Mouse (Mus musculus): ENCODE measurements at regions not wholly inside any gene's neighbourhood (a gene's known extent, or its start where the extent isn't known, plus 50 kb on each side); places are given as distances from the start of the nearest gene placed in this dataset.

DNA sequence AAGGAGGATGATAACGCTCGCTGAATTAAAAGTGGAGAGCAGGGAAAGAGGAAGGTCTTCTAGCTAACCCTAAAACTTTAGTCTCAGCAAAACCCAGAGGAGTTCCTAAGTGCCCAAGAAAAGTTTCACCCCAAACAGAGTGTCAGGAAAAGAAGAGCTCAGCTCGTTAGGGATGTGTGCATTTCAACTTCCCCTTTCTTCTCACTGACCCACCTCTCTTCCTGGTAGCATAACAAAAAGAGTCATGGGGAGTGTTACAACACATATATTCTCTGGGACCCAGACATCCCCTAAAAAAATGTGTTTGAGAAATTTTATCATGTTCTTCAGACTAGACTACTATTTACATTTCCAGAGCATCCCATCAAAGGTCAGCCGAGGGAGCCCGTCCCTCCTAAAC lies 432.6 kb downstream of the Mctp2 start:
- no peak for DNase-seq

DNA sequence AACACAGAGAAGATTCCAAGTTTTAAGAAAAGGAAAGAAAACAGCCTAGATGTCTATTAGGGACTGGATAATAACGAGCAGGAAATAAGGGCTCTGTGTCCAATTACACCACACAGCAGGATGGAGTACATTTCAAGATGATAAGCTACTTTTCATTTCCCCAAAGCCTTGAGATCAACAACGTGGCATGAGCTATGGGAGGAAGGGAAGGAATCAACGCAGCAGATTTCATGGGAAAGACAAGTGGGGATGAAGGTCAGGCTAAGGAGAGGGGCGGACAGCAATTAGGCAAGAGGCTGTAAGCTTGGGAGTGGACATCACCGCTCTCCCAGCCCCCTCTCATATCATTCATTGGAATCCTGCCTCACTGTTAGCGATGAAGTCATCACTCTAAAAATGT lies 433.5 kb downstream of the Mctp2 start:
- no peak for DNase-seq

DNA sequence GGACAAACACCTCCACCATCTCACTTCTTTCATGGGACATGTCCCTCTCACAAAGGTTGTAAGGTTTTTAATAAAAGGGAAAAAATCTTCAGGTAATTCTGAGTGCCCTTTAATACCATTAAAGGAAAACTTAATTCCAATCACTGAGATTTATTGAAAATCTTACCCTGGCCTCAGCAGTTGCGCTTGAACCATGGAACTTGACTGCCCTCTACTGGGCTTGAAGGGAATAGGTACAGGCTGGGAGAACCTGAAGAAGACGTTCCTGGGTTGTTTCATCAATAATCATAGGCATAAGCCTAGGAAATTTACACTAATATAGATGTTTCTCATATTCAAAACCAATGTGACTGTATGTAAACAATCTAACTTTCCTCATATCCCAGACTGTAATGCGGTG lies 439.3 kb downstream of the Mctp2 start:
- DNase-seq, result peak; percentile 65

DNA sequence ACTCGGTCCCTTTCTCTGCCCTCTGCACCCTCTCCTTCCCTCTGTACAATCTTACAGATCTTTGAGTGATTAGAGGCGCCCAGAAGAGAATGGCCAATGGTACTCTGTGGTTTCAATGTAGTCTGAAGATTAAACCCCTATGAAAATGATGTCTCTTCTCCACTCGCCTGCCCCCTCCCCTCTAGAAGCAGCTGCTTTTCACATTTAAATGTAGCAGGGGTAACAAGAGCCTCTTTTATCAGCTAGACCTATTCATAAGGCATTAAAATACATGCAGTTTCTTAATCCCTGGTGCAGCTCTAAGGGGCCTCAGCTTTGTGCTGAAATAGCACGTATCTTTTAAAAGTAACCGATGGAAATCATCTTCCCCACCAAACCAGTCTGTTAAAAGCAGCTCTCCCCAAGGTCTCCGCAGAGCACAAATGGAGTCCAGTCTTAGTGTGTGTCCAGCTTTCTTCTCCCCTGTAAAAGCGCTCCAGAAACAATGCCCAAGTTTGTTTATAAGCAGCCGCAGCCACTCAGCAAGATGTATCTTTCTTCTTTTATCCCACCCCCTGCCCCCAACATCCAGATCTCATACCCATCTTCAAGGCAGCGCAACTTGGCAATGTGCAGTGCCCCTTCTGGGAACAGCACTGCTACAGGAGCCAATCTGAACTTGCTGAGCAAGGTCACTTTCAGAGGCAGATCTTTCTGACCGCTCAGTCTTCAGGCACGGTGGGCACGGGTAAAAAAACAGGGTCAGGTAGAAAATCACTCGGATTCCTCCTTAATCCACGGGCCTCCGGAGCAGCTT lies 440.8 kb downstream of the Mctp2 start:
- peak; percentile 11 for DNase-seq

DNA sequence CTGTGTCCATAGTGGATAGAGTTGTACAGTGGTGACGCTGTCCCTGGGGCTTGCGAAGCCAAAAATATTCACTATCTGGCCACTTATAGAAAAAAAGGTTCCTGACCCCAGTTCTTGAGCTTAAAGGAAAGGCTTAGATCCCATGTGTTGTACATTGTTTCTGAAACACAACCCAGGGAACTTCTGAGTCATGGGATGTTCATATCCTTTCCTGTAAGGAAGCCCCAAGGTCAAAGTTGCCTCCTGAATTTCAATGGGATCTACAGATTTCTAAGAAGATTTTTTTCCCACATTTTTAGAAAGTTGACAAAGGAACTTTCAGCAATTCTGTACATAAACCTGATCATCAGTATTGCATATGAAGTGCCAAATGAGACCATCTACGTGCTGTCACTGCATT lies 453.5 kb downstream of the Mctp2 start:
- DNase-seq, result no peak

DNA sequence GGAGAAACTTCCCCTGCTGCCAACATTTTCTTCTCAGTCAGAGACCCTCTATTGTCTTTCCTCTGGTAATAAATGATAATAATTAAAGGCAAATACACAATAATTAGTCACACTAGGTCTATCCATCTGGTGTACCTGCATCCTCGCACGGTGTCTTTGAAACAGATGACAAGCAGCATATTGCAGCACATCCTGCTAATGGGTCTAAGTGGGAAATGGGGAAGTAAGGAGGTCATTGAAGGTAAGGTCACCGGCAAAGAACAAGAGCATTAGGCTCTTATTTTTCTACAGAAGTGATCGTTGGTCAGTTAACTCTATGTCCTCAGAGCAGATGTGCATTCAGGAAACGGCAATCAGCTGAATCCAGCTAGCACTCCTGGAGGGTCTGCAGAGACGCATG lies 457.2 kb downstream of the Mctp2 start:
- DNase-seq, result no peak

DNA sequence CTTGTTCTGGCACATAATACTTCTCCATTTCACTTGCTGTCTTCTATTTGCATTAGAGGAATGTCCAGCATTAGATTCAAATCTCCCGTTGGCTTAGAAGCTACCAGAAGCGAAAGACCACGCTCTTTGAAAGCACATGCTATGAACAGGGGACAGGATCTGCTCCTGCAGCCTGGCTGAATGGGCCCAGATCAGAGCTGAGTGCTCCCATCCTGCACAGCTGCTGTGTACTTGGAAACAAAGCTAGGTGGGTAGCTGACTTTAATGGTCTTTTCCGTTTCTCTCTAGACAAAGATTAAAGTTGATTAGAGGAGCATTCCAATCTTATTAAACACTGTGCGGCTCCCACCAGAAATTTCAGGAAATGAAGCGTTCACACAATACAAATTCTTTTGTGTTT lies 468.6 kb downstream of the Mctp2 start:
- peak; percentile 5 for DNase-seq

- no peak for DNase-seq
Observed at GRCm38 (mm10) chr7:71831790-71832525, 474.4 kb downstream of the Mctp2 start.

- no peak for DNase-seq
Observed at GRCm38 (mm10) chr7:71829567-71829966, 476.8 kb downstream of the Mctp2 start.

- no peak for DNase-seq
Observed at GRCm38 (mm10) chr7:71816138-71816537, 464.9 kb upstream of the Gm10295 start.

- no peak for DNase-seq
Observed at GRCm38 (mm10) chr7:71794201-71794600, 442.9 kb upstream of the Gm10295 start.

- no peak for DNase-seq
Observed at GRCm38 (mm10) chr7:71788401-71788800, 437.1 kb upstream of the Gm10295 start.

DNA sequence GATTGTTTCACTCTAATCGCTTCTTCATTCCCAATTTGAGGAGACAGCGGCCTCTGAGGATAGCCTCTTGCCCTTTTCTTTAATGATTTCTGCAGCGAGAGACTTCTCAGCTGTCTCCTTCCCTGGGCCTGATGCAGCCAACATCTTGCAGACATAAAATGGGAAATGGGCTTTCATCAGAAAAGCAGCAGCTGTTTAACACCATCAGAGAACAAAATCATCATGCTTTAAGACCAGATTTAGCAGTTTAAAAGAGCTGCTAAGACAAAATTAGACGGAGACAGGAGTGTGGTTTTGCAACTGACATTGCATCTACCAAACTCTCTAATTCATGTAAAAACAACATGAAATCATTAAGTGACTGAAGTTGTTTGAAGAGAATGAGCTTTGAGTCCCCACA lies 431.2 kb upstream of the Gm10295 start:
- DNase-seq, result peak; percentile 5

- DNase-seq, result no peak
Observed at GRCm38 (mm10) chr7:71749886-71750285, 398.6 kb upstream of the Gm10295 start.

GRCm38 (mm10) chr7:71746118-71746897 lies 395.0 kb upstream of the Gm10295 start:
- no peak for DNase-seq

- DNase-seq, result no peak
Observed at GRCm38 (mm10) chr7:71728509-71728908, 377.2 kb upstream of the Gm10295 start.

DNA sequence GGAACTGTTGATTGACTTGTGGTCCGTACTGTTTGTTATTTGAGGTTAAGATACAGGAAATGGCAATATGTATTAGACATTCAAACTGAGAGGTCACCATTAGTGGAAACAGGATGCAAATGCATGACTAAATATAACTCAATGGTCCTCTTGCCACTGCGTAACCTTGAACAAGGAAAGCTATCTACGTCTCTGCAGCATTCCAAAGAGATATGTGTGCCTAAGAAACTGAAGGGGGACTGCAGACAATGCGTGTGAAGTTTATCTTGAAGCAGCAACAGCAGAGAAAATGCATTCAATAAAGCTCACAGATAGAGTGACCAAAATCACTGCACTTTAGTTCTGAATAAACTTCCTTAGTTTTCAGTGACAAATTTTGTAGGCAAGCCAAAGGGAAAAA lies 356.9 kb upstream of the Gm10295 start:
- no peak for DNase-seq

GRCm38 (mm10) chr7:71706201-71706600 lies 354.9 kb upstream of the Gm10295 start:
- DNase-seq, result no peak

- peak; percentile 83 for DNase-seq
Observed at GRCm38 (mm10) chr7:71705426-71706050, 354.3 kb upstream of the Gm10295 start.

GRCm38 (mm10) chr7:71704661-71705240 lies 353.5 kb upstream of the Gm10295 start:
- peak; percentile 10 for DNase-seq

All from lung, postnatal 10 days (tissue).